Mouse (Mus musculus): ENCODE measurements around the gene Them7.

Them7 gene

GRCm38 (mm10) chr2:105235380-105236115 lies 11.4 kb downstream of the Them7 start:
- DNase-seq (ENCODE audit: low spot score), result no peak

- DNase-seq (ENCODE audit: low spot score), result no peak
These were observed 13.3 kb downstream of the Them7 start for GRCm38 (mm10) chr2:105237424-105237823.

GRCm38 (mm10) chr2:105237841-105238240 lies 13.7 kb downstream of the Them7 start:
- DNase-seq (ENCODE audit: low spot score), result no peak

GRCm38 (mm10) chr2:105238775-105239174 lies 14.7 kb downstream of the Them7 start:
- peak; percentile 19 for DNase-seq (ENCODE audit: low spot score)

- DNase-seq (ENCODE audit: low spot score), result no peak
These were observed 16.5 kb downstream of the Them7 start for GRCm38 (mm10) chr2:105240631-105241030.

- DNase-seq (ENCODE audit: low spot score), result no peak
These were observed 18.8 kb downstream of the Them7 start for GRCm38 (mm10) chr2:105242940-105243339.

- DNase-seq (ENCODE audit: low spot score), result no peak
These were observed 20.6 kb downstream of the Them7 start for GRCm38 (mm10) chr2:105244733-105245132.

GRCm38 (mm10) chr2:105251978-105252377 lies 27.9 kb downstream of the Them7 start:
- no peak for DNase-seq (ENCODE audit: low spot score)

GRCm38 (mm10) chr2:105252824-105253223 lies 28.7 kb downstream of the Them7 start:
- no peak for DNase-seq (ENCODE audit: low spot score)

- no peak for DNase-seq (ENCODE audit: low spot score)
These were observed 31.3 kb downstream of the Them7 start for GRCm38 (mm10) chr2:105255457-105255856.

GRCm38 (mm10) chr2:105256427-105257071 lies 32.4 kb downstream of the Them7 start:
- no peak for DNase-seq (ENCODE audit: low spot score)

- no peak for DNase-seq (ENCODE audit: low spot score)
These were observed 33.3 kb downstream of the Them7 start for GRCm38 (mm10) chr2:105257376-105257775.

- no peak for DNase-seq (ENCODE audit: low spot score)
These were observed 37.2 kb downstream of the Them7 start for GRCm38 (mm10) chr2:105261335-105261734.

- no peak for DNase-seq (ENCODE audit: low spot score)
These were observed 39.1 kb downstream of the Them7 start for GRCm38 (mm10) chr2:105263219-105263618.

GRCm38 (mm10) chr2:105282407-105283077 lies 58.4 kb downstream of the Them7 start:
- peak; percentile 23 for DNase-seq (ENCODE audit: low spot score)

- DNase-seq (ENCODE audit: low spot score), result no peak
These were observed 59.7 kb downstream of the Them7 start for GRCm38 (mm10) chr2:105283811-105284210.

GRCm38 (mm10) chr2:105284855-105285254 lies 60.7 kb downstream of the Them7 start:
- DNase-seq (ENCODE audit: low spot score), result no peak

- no peak for DNase-seq (ENCODE audit: low spot score)
These were observed 71.7 kb downstream of the Them7 start for GRCm38 (mm10) chr2:105295823-105296222.

GRCm38 (mm10) chr2:105298888-105299287 lies 74.8 kb downstream of the Them7 start:
- DNase-seq (ENCODE audit: low spot score), result no peak

- DNase-seq (ENCODE audit: low spot score), result no peak
These were observed 77.0 kb downstream of the Them7 start for GRCm38 (mm10) chr2:105301082-105301481.

GRCm38 (mm10) chr2:105301531-105301930 lies 77.4 kb downstream of the Them7 start:
- DNase-seq (ENCODE audit: low spot score), result no peak

GRCm38 (mm10) chr2:105303962-105304514 lies 79.9 kb downstream of the Them7 start:
- no peak for DNase-seq (ENCODE audit: low spot score)

- no peak for DNase-seq (ENCODE audit: low spot score)
These were observed 81.8 kb downstream of the Them7 start for GRCm38 (mm10) chr2:105305876-105306275.
